Mouse (Mus musculus) gastrocnemius, postnatal 14 days (tissue): ENCODE data around the gene Syce3. TPM values are rescaled to one million over a fixed set of nuclear protein-coding genes. Genes with fewer than 3 reads are reported as not detected.

ENCODE experiments used
- total RNA-seq, 2 experiments: library from RNA; stranded (reverse); gene quantifications; 2 replicates each; pipeline ENCODE4 v1.2.3; 2021

Gene Syce3
- total RNA-seq, 2 experiments from 2014 or later, result not detected

Other genes starting within 250 kb of the Syce3 start
- 10 to 100 TPM; 20.9 to 23.8 TPM for gene Plxnb2, start 229.7 kb downstream of the Syce3 start, total RNA-seq
- 1 to 10 TPM; 4.1 to 5.4 TPM for gene Dennd6b, start 214.0 kb downstream of the Syce3 start, total RNA-seq
- 10 to 100 TPM; 56.2 to 57.3 TPM for gene Ppp6r2, start 198.9 kb downstream of the Syce3 start, total RNA-seq
- gene Sbf1, start 95.2 kb downstream of the Syce3 start, total RNA-seq, result 10 to 100 TPM; 51.2 to 51.5 TPM
- not detected for gene Adm2, start 87.8 kb downstream of the Syce3 start, total RNA-seq
- gene Miox, start 76.1 kb downstream of the Syce3 start, total RNA-seq, result not detected
- gene Lmf2, start 54.8 kb downstream of the Syce3 start, total RNA-seq, result 10 to 100 TPM; 16.9 to 18.3 TPM
- 10 to 100 TPM; 39.0 to 40.8 TPM for gene Ncaph2, start 54.8 kb downstream of the Syce3 start, total RNA-seq
- 10 to 100 TPM; 15.2 to 15.3 TPM for gene Sco2, start 36.7 kb downstream of the Syce3 start, total RNA-seq
- gene Tymp, start 33.5 kb downstream of the Syce3 start, total RNA-seq, result under 1 TPM; 0.25 to 0.64 TPM
- gene Odf3b, start 31.2 kb downstream of the Syce3 start, total RNA-seq, result 1 to 10 TPM in 1 of 2 experiments, under 1 TPM in 1; 0.44 to 1.0 TPM
- gene Klhdc7b, start 25.6 kb downstream of the Syce3 start, total RNA-seq, result not detected
- 100 to 1,000 TPM; 230 to 289 TPM for gene Cpt1b, start 15.4 kb upstream of the Syce3 start, total RNA-seq
- gene C730034F03Rik, start 19.1 kb upstream of the Syce3 start, total RNA-seq, result under 1 TPM; 0.16 to 0.89 TPM
- gene Gm44502, start 19.2 kb upstream of the Syce3 start, total RNA-seq, result under 1 TPM in 1 of 2 experiments, not detected in 1; 0.71 TPM
- gene Chkb, start 19.4 kb upstream of the Syce3 start, total RNA-seq, result 10 to 100 TPM; 19.6 to 28.5 TPM
- under 1 TPM; 0.16 to 0.25 TPM for gene Mapk8ip2, start 43.4 kb upstream of the Syce3 start, total RNA-seq
- 1 to 10 TPM; 7.2 to 7.4 TPM for gene Arsa, start 66.9 kb upstream of the Syce3 start, total RNA-seq
- gene Shank3, start 89.1 kb upstream of the Syce3 start, total RNA-seq, result 10 to 100 TPM; 15.2 to 25.8 TPM
- gene Acr, start 157.8 kb upstream of the Syce3 start, total RNA-seq, result under 1 TPM; 0.14 to 0.16 TPM
- 1 to 10 TPM; 3.7 to 4.3 TPM for gene Rabl2, start 181.4 kb upstream of the Syce3 start, total RNA-seq